Mouse (Mus musculus) E14TG2a.4 (cell line): ENCODE measurements around the gene Klhdc7b.

Experiments used
- CTCF ChIP-seq: conservative IDR thresholded peaks from 2 replicates; pipeline ENCODE4 v1.5.1; 2014; ENCODE audit warnings: low read length
- NANOG ChIP-seq: IDR thresholded peaks from 2 replicates; pipeline ENCODE4 v1.6.1; 2014; ENCODE audit warnings: borderline replicate concordance, low read length, mixed read lengths

DNA sequence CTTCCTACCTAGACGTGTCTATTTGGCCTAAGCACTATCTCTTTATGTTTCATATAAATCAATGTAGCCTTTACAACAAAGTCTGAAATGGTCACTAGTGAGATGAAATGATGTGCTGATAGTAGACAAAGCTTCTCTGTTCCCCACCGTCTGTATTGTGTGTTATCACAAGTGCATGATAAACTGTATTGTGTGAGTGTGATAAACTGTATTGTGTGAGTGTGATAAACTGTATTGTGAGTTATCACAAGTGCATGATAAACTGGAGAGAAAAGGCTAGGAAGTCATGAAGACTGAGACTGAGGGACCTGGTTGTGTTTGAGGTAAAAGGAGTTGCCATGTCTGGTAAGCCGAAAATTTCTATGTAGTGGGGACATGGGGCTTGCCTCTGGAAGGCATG lies 25.9 kb upstream of the Klhdc7b start:
- TF ChIP-seq CTCF (no peak), NANOG (no peak)
